Mouse (Mus musculus) monocyte, adult 5-6 weeks (primary cell): ENCODE data around the gene Vill. TPM values are rescaled to one million over a fixed set of nuclear protein-coding genes. Genes with fewer than 3 reads are reported as not detected.
A peak's percentile ranks its signal among the peaks of the same experiment; 100 is the strongest.

Experiments
- ATAC-seq: fragments of 153-309, 156-312 bp; replicated peaks from 2 replicates; pipeline ENCODE4 v1.8.0; 2017; ENCODE audit warnings: mild to moderate bottlenecking; ENCODE audit not compliant: low TSS enrichment, insufficient number of reproducible peaks, severe bottlenecking, poor library complexity, low FRiP score
- total RNA-seq: library from RNA; stranded (forward); fragments of 200-1000, 200-491, 200-594 nt; gene quantifications from 3 replicates; pipeline ENCODE4 v1.2.3, GENCODE M21; 2017

Gene Vill
- total RNA-seq, 1 experiment from 2014 or later, result 31.0 TPM

GRCm38 (mm10) chr9:119070173-119070825, 17.7 kb downstream of the Vill start:
- ATAC-seq, result no peak

GRCm38 (mm10) chr9:119071786-119072185, 19.2 kb downstream of the Vill start:
- no peak for ATAC-seq

GRCm38 (mm10) chr9:119073184-119073895, 20.8 kb downstream of the Vill start:
- no peak for ATAC-seq

GRCm38 (mm10) chr9:119075685-119076084, 23.1 kb downstream of the Vill start:
- no peak for ATAC-seq

GRCm38 (mm10) chr9:119080040-119080675, 27.6 kb downstream of the Vill start:
- ATAC-seq, result no peak

- no peak for ATAC-seq
These were observed 29.5 kb downstream of the Vill start for GRCm38 (mm10) chr9:119082039-119082438.

- ATAC-seq, result no peak
These were observed 30.3 kb downstream of the Vill start for GRCm38 (mm10) chr9:119082656-119083430.

GRCm38 (mm10) chr9:119083966-119084365, 31.4 kb downstream of the Vill start:
- no peak for ATAC-seq

GRCm38 (mm10) chr9:119086451-119086850, 33.9 kb downstream of the Vill start:
- no peak for ATAC-seq

- no peak for ATAC-seq
These were observed 34.7 kb downstream of the Vill start for GRCm38 (mm10) chr9:119087309-119087708.

GRCm38 (mm10) chr9:119088148-119088801, 35.7 kb downstream of the Vill start:
- ATAC-seq, result peak; percentile 87

- ATAC-seq, result no peak
These were observed 36.9 kb downstream of the Vill start for GRCm38 (mm10) chr9:119089437-119089836.

- no peak for ATAC-seq
These were observed 37.9 kb downstream of the Vill start for GRCm38 (mm10) chr9:119090462-119090861.

GRCm38 (mm10) chr9:119091581-119092310, 39.2 kb downstream of the Vill start:
- ATAC-seq, result no peak

- no peak for ATAC-seq
These were observed 40.2 kb downstream of the Vill start for GRCm38 (mm10) chr9:119092473-119093418.

- no peak for ATAC-seq
These were observed 41.1 kb downstream of the Vill start, which contains the start of gene Plcd1 for GRCm38 (mm10) chr9:119093419-119094295. Gene Plcd1, minus strand, starts transcription at chr9:119093502.
